Mouse (Mus musculus) cerebral cortex, adult 2 months (tissue): ENCODE measurements around the gene Zzz3.

Experiments
- WGBS: fragments of 180-500 bp; shearing (Covaris S2); methylation state at CpG from one replicate; pipeline ENCODE4 v1.1.7; 2018; 5-methylcytosine and 5-hydroxymethylcytosine counted together

Gene Zzz3

GRCm38 (mm10) chr3:152395350-152396277, at the start of gene Zzz3:
Gene Zzz3 (plus strand): TSS chr3:152395473.
- WGBS, result under 1% methylated on average over 86 of the region's 108 CpGs

GRCm38 (mm10) chr3:152345732-152346632, 49.3 kb upstream of the Zzz3 start, which contains the start of gene Usp33:
Gene Usp33 (plus strand): TSS chr3:152346478.
- 6% methylated on average over 43 of the region's 44 CpGs for WGBS

- under 1% methylated on average over 54 of the region's 54 CpGs for WGBS
These were observed 48.6 kb upstream of the Zzz3 start for GRCm38 (mm10) chr3:152346633-152347141.

GRCm38 (mm10) chr3:152347227-152347626, 48.0 kb upstream of the Zzz3 start:
- 21% methylated on average over 3 of the region's 3 CpGs for WGBS

- WGBS, result 67% methylated on average over 10 of the region's 10 CpGs
These were observed 47.1 kb upstream of the Zzz3 start for GRCm38 (mm10) chr3:152348011-152348830.

- WGBS, result 85% methylated on average over 3 of the region's 3 CpGs
These were observed 44.8 kb upstream of the Zzz3 start for GRCm38 (mm10) chr3:152350431-152350830.

GRCm38 (mm10) chr3:152350966-152351365, 44.3 kb upstream of the Zzz3 start:
- 85% methylated on average over 5 of the region's 5 CpGs for WGBS

- 69% methylated on average over 4 of the region's 4 CpGs for WGBS
These were observed 43.0 kb upstream of the Zzz3 start for GRCm38 (mm10) chr3:152352289-152352688.

- 62% methylated on average over 10 of the region's 10 CpGs for WGBS
These were observed 41.7 kb upstream of the Zzz3 start for GRCm38 (mm10) chr3:152353434-152354177.

- WGBS, result 58% methylated on average over 5 of the region's 5 CpGs
These were observed 39.9 kb upstream of the Zzz3 start for GRCm38 (mm10) chr3:152355361-152355760.

- 79% methylated on average over 9 of the region's 9 CpGs for WGBS
These were observed 38.5 kb upstream of the Zzz3 start for GRCm38 (mm10) chr3:152356751-152357150.

DNA sequence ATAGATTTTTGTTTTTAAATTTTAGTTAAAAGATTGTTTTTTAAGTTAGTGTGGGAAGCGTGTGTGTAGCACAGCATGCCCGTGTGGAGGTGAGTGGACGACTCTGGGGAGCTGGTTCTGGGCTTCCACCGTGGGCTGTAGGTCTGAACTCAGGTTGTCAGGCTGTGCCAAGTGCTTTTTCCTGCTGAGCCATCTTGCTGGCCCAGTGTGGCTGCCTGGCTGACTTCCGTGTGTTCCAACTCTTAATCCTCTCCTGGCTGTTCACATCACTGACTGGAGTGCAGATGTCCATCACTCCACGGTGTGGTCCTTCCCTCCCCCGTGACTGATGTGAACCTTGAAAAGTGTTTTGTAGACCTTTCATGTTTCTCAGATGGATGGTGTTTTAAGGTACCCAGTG, 36.1 kb upstream of the Zzz3 start:
- 68% methylated on average over 7 of the region's 7 CpGs for WGBS

DNA sequence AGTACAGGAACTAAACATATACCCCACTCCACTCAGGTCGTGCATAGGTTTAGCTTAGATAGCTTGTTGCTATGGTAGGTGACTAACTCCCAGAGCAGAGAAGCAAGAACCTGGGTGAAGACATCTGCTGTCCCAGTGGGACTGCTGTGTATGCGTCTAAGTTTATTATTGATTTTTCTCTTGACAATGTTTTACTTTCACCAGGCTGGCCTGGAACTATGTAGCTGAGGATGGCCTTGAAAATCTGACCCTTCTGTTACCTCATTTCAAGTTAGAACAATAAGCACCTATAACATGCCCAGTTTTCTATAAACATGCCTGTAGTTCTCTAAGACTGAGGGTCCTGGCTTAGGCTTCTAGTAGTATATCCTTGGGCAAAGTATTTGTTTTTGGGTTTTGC, 31.1 kb upstream of the Zzz3 start:
- WGBS, result 94% methylated on average over 2 of the region's 2 CpGs

DNA sequence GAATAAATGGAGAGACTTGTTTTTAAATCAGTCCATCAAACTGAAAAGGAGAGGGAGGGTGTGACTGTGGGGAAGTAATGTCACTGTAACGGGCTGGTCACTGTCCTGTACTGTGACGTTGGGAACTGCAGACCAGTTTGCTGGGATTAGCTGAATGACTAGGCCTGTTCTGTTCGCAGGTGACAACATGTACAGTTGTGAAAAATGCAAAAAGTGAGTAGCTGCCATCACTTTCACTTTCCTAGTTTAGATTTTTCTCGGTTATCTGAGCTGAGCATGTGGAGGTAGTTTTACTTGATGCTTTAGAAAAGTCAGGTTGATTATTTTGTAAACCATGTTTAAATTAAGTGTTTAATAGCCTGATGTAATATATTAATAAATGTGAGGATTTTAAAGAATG, 19.2 kb upstream of the Zzz3 start:
- WGBS, result 68% methylated on average over 4 of the region's 4 CpGs

DNA sequence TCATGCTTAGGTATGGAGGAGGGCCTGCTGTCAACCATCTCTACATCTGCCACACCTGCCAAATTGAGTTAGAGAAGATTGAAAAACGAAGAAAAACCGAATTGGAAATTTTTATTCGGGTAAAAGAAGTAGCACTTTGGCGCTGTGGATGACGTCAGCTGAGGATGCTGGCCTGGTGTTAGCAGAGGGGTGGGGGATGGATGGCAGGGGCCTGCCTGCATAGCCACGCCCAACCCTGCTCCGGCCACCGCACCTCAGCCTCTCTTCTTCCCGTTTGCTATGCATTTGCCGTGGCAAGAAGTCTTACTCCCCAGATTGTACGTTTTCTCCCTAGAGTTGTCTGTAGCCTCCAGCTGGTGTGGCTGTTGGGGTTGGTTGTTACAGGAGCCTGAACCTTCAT, 11.2 kb upstream of the Zzz3 start:
- WGBS, result 70% methylated on average over 11 of the region's 11 CpGs

GRCm38 (mm10) chr3:152396278-152396987, 1.2 kb downstream of the Zzz3 start:
- under 1% methylated on average over 102 of the region's 102 CpGs for WGBS

GRCm38 (mm10) chr3:152396988-152397314, 1.7 kb downstream of the Zzz3 start:
- under 1% methylated on average over 10 of the region's 10 CpGs for WGBS

- 35% methylated on average over 9 of the region's 9 CpGs for WGBS
These were observed 2.2 kb downstream of the Zzz3 start for GRCm38 (mm10) chr3:152397335-152397940.

GRCm38 (mm10) chr3:152400441-152400840, 5.2 kb downstream of the Zzz3 start:
- 91% methylated on average over 5 of the region's 5 CpGs for WGBS

DNA sequence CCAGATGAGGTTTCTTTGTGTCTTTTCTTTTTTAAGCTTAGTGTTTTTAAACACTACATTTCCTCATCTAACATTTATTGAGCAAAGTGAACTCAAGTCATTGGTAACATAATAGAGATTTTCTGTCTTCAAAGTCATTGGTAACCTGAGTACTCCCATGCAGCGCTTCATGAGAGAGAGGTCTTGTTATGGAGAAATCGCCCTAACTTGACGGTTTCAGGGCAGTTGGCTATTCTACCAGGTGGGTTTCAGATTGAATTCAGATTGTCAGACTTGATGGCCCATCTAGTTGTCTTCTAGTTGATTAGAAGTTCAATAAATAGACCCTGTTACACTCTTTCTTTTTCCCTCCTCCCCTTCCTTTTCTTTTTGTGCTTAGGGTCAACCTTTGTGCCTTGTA, 5.6 kb downstream of the Zzz3 start:
- WGBS, result 84% methylated on average over 3 of the region's 3 CpGs
